Mouse (Mus musculus): ENCODE data around the gene 3110082I17Rik.

DNA sequence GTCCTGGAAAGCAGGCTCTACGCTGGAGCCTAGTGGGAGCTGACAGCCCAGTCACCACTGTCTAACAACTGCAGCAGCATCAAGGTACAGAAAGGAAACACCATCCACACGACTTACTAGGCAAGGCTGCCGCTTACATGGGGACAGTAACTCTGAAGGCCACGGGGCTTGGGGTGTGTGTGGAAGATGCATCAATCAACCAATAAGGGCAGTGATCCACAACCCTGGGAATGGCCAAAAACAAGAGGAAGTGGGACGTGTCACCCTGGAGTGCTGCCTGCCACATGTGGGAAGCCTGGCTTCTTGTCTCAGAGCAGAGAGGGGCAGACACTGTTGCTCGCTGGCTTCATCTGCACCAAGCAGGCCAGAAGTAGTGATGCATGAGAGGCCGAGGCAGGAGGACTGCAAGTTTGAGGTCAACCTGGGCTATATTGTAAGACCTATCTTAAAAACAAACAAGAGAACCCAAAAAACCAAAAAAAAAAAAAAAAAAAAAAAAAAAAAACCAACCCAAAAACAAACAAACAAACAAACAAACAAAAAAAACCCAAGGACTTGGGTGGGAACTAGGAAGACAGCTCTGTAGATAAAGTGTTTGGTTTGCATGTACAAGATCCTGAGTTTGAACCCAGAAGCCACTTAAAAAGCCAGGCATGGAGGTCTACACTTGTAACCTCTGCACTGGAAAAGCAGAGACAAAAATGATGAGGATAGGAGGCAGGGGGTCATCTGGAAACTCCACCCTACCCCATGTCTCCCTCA, 27.4 kb downstream of the 3110082I17Rik start:
- TF ChIP-seq POLR2A (IDR thresholded peaks at IDR 0.05; ENCODE audit: borderline replicate concordance, low read depth, low read length) (no peak), CTCF (IDR thresholded peaks at IDR 0.05; ENCODE audit: low read depth, low read length) (no peak)
